Mouse (Mus musculus): ENCODE data around the gene Iars. TPM values are rescaled to one million over a fixed set of nuclear protein-coding genes. Genes with fewer than 3 reads are reported as not detected.

Iars gene
- polyA plus RNA-seq, 1 experiment = 10.6 TPM

GRCm38 (mm10) chr13:49651136-49651535 is 30.8 kb upstream of the Iars start:
- no peak overlapping the region for H3K27ac ChIP-seq (ENCODE audit: insufficient read depth, low read depth, low read length)
- H3K27me3 ChIP-seq (ENCODE audit: control insufficient read depth, insufficient read depth, low read length) = no peaks in the 10 kb centered on the region
- no peaks in the 10 kb centered on the region for H3K36me3 ChIP-seq (ENCODE audit: control insufficient read depth, insufficient read depth, low read length)
- no peaks in the 10 kb centered on the region for H3K4me1 ChIP-seq (ENCODE audit: control insufficient read depth, insufficient read depth, insufficient read length, low read length)
- H3K4me3 ChIP-seq (ENCODE audit: low read depth, low read length) = no peak overlapping the region
- TF ChIP-seq CTCF (IDR thresholded peaks at IDR 0.05; ENCODE audit: extremely low read depth, insufficient read length, insufficient replicate concordance, low read depth, low read length) (no peak), POLR2A (IDR thresholded peaks at IDR 0.05; ENCODE audit: low read depth, low read length) (no peak)
- WGBS = 27% methylated on average over 2 of the region's 2 CpGs

GRCm38 (mm10) chr13:49651781-49652351 is 30.0 kb upstream of the Iars start:
- H3K27ac ChIP-seq (ENCODE audit: insufficient read depth, low read depth, low read length) = no peak overlapping the region
- no peaks in the 10 kb centered on the region for H3K27me3 ChIP-seq (ENCODE audit: control insufficient read depth, insufficient read depth, low read length)
- no peak for TF ChIP-seq POLR2A (IDR thresholded peaks at IDR 0.05; ENCODE audit: low read depth, low read length)
- TF ChIP-seq CTCF (IDR thresholded peaks at IDR 0.05; ENCODE audit: extremely low read depth, insufficient read length, insufficient replicate concordance, low read depth, low read length) = no peak
- H3K4me1 ChIP-seq (ENCODE audit: control insufficient read depth, insufficient read depth, insufficient read length, low read length) = no peaks in the 10 kb centered on the region
- peak overlapping the region; percentile 80 for H3K4me3 ChIP-seq (ENCODE audit: low read depth, low read length)
- under 1% methylated on average over 4 of the region's 4 CpGs for WGBS
- H3K36me3 ChIP-seq (ENCODE audit: control insufficient read depth, insufficient read depth, low read length) = peaks cover 1% of the 10 kb centered on the region

GRCm38 (mm10) chr13:49652481-49653179 is 29.3 kb upstream of the Iars start, which contains the start of the genes Cenpp and Nol8:
TSS of gene Cenpp (minus strand) at chr13:49652785.
TSS of gene Nol8 (plus strand) at chr13:49653078.
- 0 out of 2 replicates have a peak within 1 kb of the TSS, but pooled peaks have one; percentile 10 for H3K27ac ChIP-seq (ENCODE audit: insufficient read depth, low read depth, low read length)
- H3K4me3 ChIP-seq (ENCODE audit: low read depth, low read length) = peak within 1 kb of the TSS; percentile 89
- peaks cover 3% of the 10 kb centered on the region for H3K36me3 ChIP-seq (ENCODE audit: control insufficient read depth, insufficient read depth, low read length)
- TF ChIP-seq CTCF (IDR thresholded peaks at IDR 0.05; ENCODE audit: extremely low read depth, insufficient read length, insufficient replicate concordance, low read depth, low read length) = no peak
- no peak for TF ChIP-seq POLR2A (IDR thresholded peaks at IDR 0.05; ENCODE audit: low read depth, low read length)
- no peaks in the 10 kb centered on the region for H3K4me1 ChIP-seq (ENCODE audit: control insufficient read depth, insufficient read depth, insufficient read length, low read length)
- no peaks in the 10 kb centered on the region for H3K27me3 ChIP-seq (ENCODE audit: control insufficient read depth, insufficient read depth, low read length)
- under 1% methylated on average over 68 of the region's 68 CpGs for WGBS

GRCm38 (mm10) chr13:49653180-49653541 is 28.7 kb upstream of the Iars start:
- H3K27me3 ChIP-seq (ENCODE audit: control insufficient read depth, insufficient read depth, low read length) = no peaks in the 10 kb centered on the region
- H3K27ac ChIP-seq (ENCODE audit: insufficient read depth, low read depth, low read length) = 0 out of 2 replicates have a peak overlapping the region, but pooled peaks have one; percentile 10
- peak overlapping the region; percentile 89 for H3K4me3 ChIP-seq (ENCODE audit: low read depth, low read length)
- H3K4me1 ChIP-seq (ENCODE audit: control insufficient read depth, insufficient read depth, insufficient read length, low read length) = no peaks in the 10 kb centered on the region
- WGBS = under 1% methylated on average over 16 of the region's 16 CpGs
- peaks cover 3% of the 10 kb centered on the region for H3K36me3 ChIP-seq (ENCODE audit: control insufficient read depth, insufficient read depth, low read length)
- TF ChIP-seq CTCF (IDR thresholded peaks at IDR 0.05; ENCODE audit: extremely low read depth, insufficient read length, insufficient replicate concordance, low read depth, low read length) (no peak), POLR2A (IDR thresholded peaks at IDR 0.05; ENCODE audit: low read depth, low read length) (no peak)

- Histone ChIP-seq H3K27ac (ENCODE audit: insufficient read depth, low read depth, low read length) (no peak overlapping the region), H3K4me1 (ENCODE audit: control insufficient read depth, insufficient read depth, insufficient read length, low read length) (no peaks in the 10 kb centered on the region), H3K27me3 (ENCODE audit: control insufficient read depth, insufficient read depth, low read length) (no peaks in the 10 kb centered on the region), H3K4me3 (ENCODE audit: low read depth, low read length) (no peak overlapping the region), H3K36me3 (ENCODE audit: control insufficient read depth, insufficient read depth, low read length) (peaks cover 13% of the 10 kb centered on the region)
- 73% methylated on average over 2 of the region's 2 CpGs for WGBS
- TF ChIP-seq POLR2A (IDR thresholded peaks at IDR 0.05; ENCODE audit: low read depth, low read length) = no peak
These were observed 4.1 kb upstream of the Iars start for GRCm38 (mm10) chr13:49677793-49678192.

GRCm38 (mm10) chr13:49682233-49682846 is 440 bp downstream of the Iars start:
- H3K36me3 ChIP-seq (ENCODE audit: control insufficient read depth, insufficient read depth, low read length) = peaks cover 3% of the 10 kb centered on the region
- peak overlapping the region; percentile 79 for H3K4me3 ChIP-seq (ENCODE audit: low read depth, low read length)
- H3K4me1 ChIP-seq (ENCODE audit: control insufficient read depth, insufficient read depth, insufficient read length, low read length) = no peaks in the 10 kb centered on the region; the same call in 1 of the 2 replicates
- TF ChIP-seq POLR2A (IDR thresholded peaks at IDR 0.05; ENCODE audit: low read depth, low read length) (no peak), CTCF (IDR thresholded peaks at IDR 0.05; ENCODE audit: extremely low read depth, insufficient read length, insufficient replicate concordance, low read depth, low read length) (no peak)
- no peaks in the 10 kb centered on the region for H3K27me3 ChIP-seq (ENCODE audit: control insufficient read depth, insufficient read depth, low read length)
- peak overlapping the region; percentile 69 for H3K27ac ChIP-seq (ENCODE audit: insufficient read depth, low read depth, low read length)
- under 1% methylated on average over 20 of the region's 20 CpGs for WGBS

GRCm38 (mm10) chr13:49684266-49684665 is 2.4 kb downstream of the Iars start:
- WGBS = 63% methylated on average over 4 of the region's 4 CpGs

More at GRCm38 (mm10) chr13:49684266-49684665, 2.4 kb downstream of the Iars start:
- no peaks in the 10 kb centered on the region for H3K27me3 ChIP-seq (ENCODE audit: control insufficient read depth, insufficient read depth, low read length)
- H3K4me3 ChIP-seq (ENCODE audit: low read depth, low read length) = no peak overlapping the region
- no peaks in the 10 kb centered on the region; the same call in 1 of the 2 replicates for H3K4me1 ChIP-seq (ENCODE audit: control insufficient read depth, insufficient read depth, insufficient read length, low read length)
- no peak overlapping the region for H3K27ac ChIP-seq (ENCODE audit: insufficient read depth, low read depth, low read length)
- TF ChIP-seq POLR2A (IDR thresholded peaks at IDR 0.05; ENCODE audit: low read depth, low read length) (no peak), CTCF (IDR thresholded peaks at IDR 0.05; ENCODE audit: extremely low read depth, insufficient read length, insufficient replicate concordance, low read depth, low read length) (no peak)
- peaks cover 20% of the 10 kb centered on the region for H3K36me3 ChIP-seq (ENCODE audit: control insufficient read depth, insufficient read depth, low read length)

All from small intestine, adult 2 months (tissue).